Mouse (Mus musculus): Measurements from ENCODE around the gene Olfr987.

GRCm38 (mm10) chr2:85319106-85319505, 20.0 kb downstream of the Olfr987 start:
- TF ChIP-seq POLR2A (IDR thresholded peaks at IDR 0.05; ENCODE audit: borderline replicate concordance, low read depth, low read length) (no peak), CTCF (IDR thresholded peaks at IDR 0.05; ENCODE audit: low read depth, low read length) (no peak)

Measured in bone marrow macrophage, adult 2 months (primary cell).